Mouse (Mus musculus) embryonic fibroblast, embryonic 13.5 days (primary cell): ENCODE data around the gene Macrod2. TPM values are rescaled to one million over a fixed set of nuclear protein-coding genes. Genes with fewer than 3 reads are reported as not detected.

Source experiments
- H3K27ac ChIP-seq: 2 replicates; pipeline ENCODE4 v1.5.1; 2012; ENCODE audit warnings: low read length, control low read depth, inconsistent platforms; ENCODE audit not compliant: insufficient read depth
- H3K4me1 ChIP-seq: 2 replicates; pipeline ENCODE4 v1.6.1; 2011; ENCODE audit warnings: low read length; ENCODE audit not compliant: control insufficient read depth, insufficient read depth
- H3K4me3 ChIP-seq: 2 replicates; pipeline ENCODE4 v1.5.1; 2011; ENCODE audit warnings: mild to moderate bottlenecking, control low read depth, low read length; ENCODE audit not compliant: insufficient read depth
- CTCF ChIP-seq: IDR thresholded peaks from 2 replicates; pipeline ENCODE4 v1.5.1; 2011; ENCODE audit warnings: mild to moderate bottlenecking, control low read depth, low read length, moderate library complexity, borderline replicate concordance; ENCODE audit not compliant: insufficient read depth
- POLR2A ChIP-seq: IDR thresholded peaks from 2 replicates; pipeline ENCODE4 v1.6.1; 2011; ENCODE audit warnings: low read depth, mild to moderate bottlenecking, control low read depth, low read length, moderate library complexity
- polyA plus RNA-seq: library from polyadenylated mRNA; stranded (reverse); fragments of >200 nt; gene quantifications from 2 replicates; pipeline ENCODE4 v1.2.4, GENCODE M21; 2011; ENCODE audit warnings: low read depth; ENCODE audit not compliant: missing spikeins, insufficient read length

The Macrod2 gene
- polyA plus RNA-seq, 1 experiment: 8.6 TPM

GRCm38 (mm10) chr2:141740318-141740717 is 1345.2 kb downstream of the Macrod2 start:
- Histone ChIP-seq H3K4me1 (no peaks in the 10 kb centered on the region), H3K27ac (no peak overlapping the region), H3K4me3 (no peak overlapping the region)
- no peak for TF ChIP-seq POLR2A

GRCm38 (mm10) chr2:141800236-141800635 is 1405.1 kb downstream of the Macrod2 start:
- Histone ChIP-seq H3K4me3 (no peak overlapping the region), H3K27ac (no peak overlapping the region), H3K4me1 (0 out of 2 replicates have a peak, but pooled peaks cover 6% of the 10 kb centered on the region)
- TF ChIP-seq POLR2A (no peak), CTCF (no peak)

DNA sequence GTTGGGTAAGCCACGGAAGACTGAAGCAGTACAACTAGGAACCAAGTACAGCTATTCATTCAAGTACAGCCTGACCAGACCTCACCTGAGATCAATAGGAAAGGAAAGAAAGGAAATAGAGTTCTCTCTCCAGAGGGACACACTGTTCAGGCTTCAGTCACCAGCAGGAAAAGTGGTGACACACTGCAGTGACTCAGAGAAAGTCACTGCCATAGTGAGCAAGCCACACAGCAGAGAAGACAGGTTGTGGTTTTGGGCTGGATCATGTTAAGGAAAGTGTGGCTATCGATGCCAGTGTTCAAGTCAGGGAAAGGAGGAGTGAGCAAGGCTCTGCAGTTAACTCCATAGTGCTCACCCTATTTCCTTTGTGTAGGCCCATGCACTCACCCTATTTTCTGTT is 1405.8 kb downstream of the Macrod2 start:
- no peak for TF ChIP-seq CTCF
- no peak for TF ChIP-seq POLR2A
- H3K4me1 ChIP-seq: 0 out of 2 replicates have a peak, but pooled peaks cover 6% of the 10 kb centered on the region
- H3K4me3 ChIP-seq: no peak overlapping the region
- no peak overlapping the region for H3K27ac ChIP-seq

- Histone ChIP-seq H3K4me1 (no peaks in the 10 kb centered on the region), H3K27ac (no peak overlapping the region), H3K4me3 (no peak overlapping the region)
- TF ChIP-seq POLR2A (no peak), CTCF (no peak)
Observed at GRCm38 (mm10) chr2:141816266-141816665, 1421.2 kb downstream of the Macrod2 start.

GRCm38 (mm10) chr2:141817546-141818180 is 1422.6 kb downstream of the Macrod2 start:
- H3K4me3 ChIP-seq: no peak overlapping the region
- no peaks in the 10 kb centered on the region for H3K4me1 ChIP-seq
- H3K27ac ChIP-seq: no peak overlapping the region
- no peak for TF ChIP-seq POLR2A
- no peak for TF ChIP-seq CTCF

DNA sequence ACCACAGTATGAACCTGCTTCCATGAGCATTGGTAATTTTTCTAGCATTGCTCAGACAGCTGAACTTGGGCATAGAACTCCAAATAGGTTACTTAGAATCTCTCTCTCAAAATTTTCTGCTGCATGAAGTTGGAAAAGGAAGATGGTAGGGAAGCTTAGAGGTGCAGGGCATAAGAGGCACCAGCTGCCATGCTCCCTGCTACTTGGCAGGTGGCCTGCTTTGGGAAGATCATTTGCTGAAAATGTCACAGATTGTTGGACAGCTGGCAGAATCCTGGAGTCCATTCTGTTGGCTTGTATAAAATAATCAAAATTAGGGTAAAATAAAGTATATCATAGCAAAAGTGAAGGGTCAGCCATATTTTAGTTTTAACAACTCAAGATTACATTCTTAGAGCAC is 1425.7 kb downstream of the Macrod2 start:
- H3K4me3 ChIP-seq: no peak overlapping the region
- no peaks in the 10 kb centered on the region for H3K4me1 ChIP-seq
- TF ChIP-seq CTCF: no peak
- no peak for TF ChIP-seq POLR2A

GRCm38 (mm10) chr2:141825606-141826495 is 1430.7 kb downstream of the Macrod2 start:
- H3K27ac ChIP-seq: peak overlapping the region; percentile 18; the same call in 1 of the 2 replicates
- no peak overlapping the region for H3K4me3 ChIP-seq
- TF ChIP-seq CTCF: no peak
- no peak for TF ChIP-seq POLR2A
- H3K4me1 ChIP-seq: no peaks in the 10 kb centered on the region

More for the DNA sequence above, 1425.7 kb downstream of the Macrod2 start:
- no peak overlapping the region for H3K27ac ChIP-seq

- TF ChIP-seq POLR2A (no peak), CTCF (no peak)
- no peak overlapping the region for H3K27ac ChIP-seq
- no peaks in the 10 kb centered on the region for H3K4me1 ChIP-seq
- H3K4me3 ChIP-seq: no peak overlapping the region
Observed at GRCm38 (mm10) chr2:141830496-141830895, 1435.4 kb downstream of the Macrod2 start.

GRCm38 (mm10) chr2:141831515-141831914 is 1436.4 kb downstream of the Macrod2 start:
- TF ChIP-seq POLR2A: no peak
- TF ChIP-seq CTCF: no peak
- H3K4me3 ChIP-seq: no peak overlapping the region
- no peaks in the 10 kb centered on the region for H3K4me1 ChIP-seq

More at GRCm38 (mm10) chr2:141831515-141831914, 1436.4 kb downstream of the Macrod2 start:
- H3K27ac ChIP-seq: no peak overlapping the region
